Mouse (Mus musculus) MEL (cell line): ENCODE measurements around the gene Foxj3. TPM values are rescaled to one million over a fixed set of nuclear protein-coding genes. Genes with fewer than 3 reads are reported as not detected.
"Not testable (repeated sequence)": the region's sequence is repeated elsewhere in the genome, so short reads cannot be mapped to it uniquely, and the experiment has no call there.

Experiments
- DNase-seq: peaks from one replicate; pipeline ENCODE4 v3.0.0; 2011; ENCODE audit warnings: low read depth, low spot score
- H3K27ac ChIP-seq: 2 replicates; pipeline ENCODE4 v1.5.1; 2012; ENCODE audit warnings: low read depth, mild to moderate bottlenecking, control low read depth, low read length, moderate library complexity; ENCODE audit not compliant: control insufficient read depth
- H3K27me3 ChIP-seq, 2 experiments: fragments of 150-350 bp in 1 of 2; sonication (generic) in 1 of 2; 2 replicates each; pipeline ENCODE4 v1.6.1; 2012; ENCODE audit warnings: low read length in 2 of 2, mild to moderate bottlenecking in 2 of 2, improper control_type of control experiment in 1 of 2, moderate library complexity in 1 of 2; ENCODE audit not compliant: insufficient read depth in 2 of 2, control insufficient read depth in 1 of 2
- H3K36me3 ChIP-seq, 2 experiments: 2 replicates each; pipeline ENCODE4 v1.6.1; 2012 to 2014; ENCODE audit warnings: low read length in 2 of 2, improper control_type of control experiment in 1 of 2, inconsistent platforms in 1 of 2, mild to moderate bottlenecking in 1 of 2; ENCODE audit not compliant: insufficient read depth in 2 of 2, control insufficient read depth in 1 of 2
- H3K4me1 ChIP-seq, 2 experiments: fragments of 150-350 bp in 1 of 2; sonication (generic) in 1 of 2; 2 replicates each; pipeline ENCODE4 v1.6.1; 2012; ENCODE audit warnings: low read length in 2 of 2, improper control_type of control experiment in 1 of 2, mild to moderate bottlenecking in 1 of 2; ENCODE audit not compliant: insufficient read depth in 2 of 2, control insufficient read depth in 1 of 2
- H3K4me3 ChIP-seq, 2 experiments: fragments of 150-350 bp in 1 of 2; sonication (generic) in 1 of 2; 2 replicates each; pipeline ENCODE4 v1.5.1; 2012; ENCODE audit warnings: low read depth in 2 of 2, low read length in 2 of 2, mild to moderate bottlenecking in 2 of 2, moderate library complexity in 2 of 2, control low read depth in 1 of 2, improper control_type of control experiment in 1 of 2; ENCODE audit not compliant: control insufficient read depth in 1 of 2, insufficient read depth in 1 of 2
- H3K79me2 ChIP-seq: 2 replicates; pipeline ENCODE4 v1.6.1; 2012; ENCODE audit warnings: mild to moderate bottlenecking, low read length, moderate library complexity; ENCODE audit not compliant: control insufficient read depth, poor library complexity, insufficient read depth
- H3K9ac ChIP-seq: 2 replicates; pipeline ENCODE4 v1.6.1; 2012; ENCODE audit warnings: low read depth, mild to moderate bottlenecking, control low read depth, low read length, moderate library complexity; ENCODE audit not compliant: control insufficient read depth, poor library complexity, severe bottlenecking
- H3K9me3 ChIP-seq: fragments of 150-350 bp; sonication (generic); replicated peaks from 2 replicates; pipeline ENCODE4 v1.6.1; 2012; ENCODE audit warnings: mild to moderate bottlenecking, low read length, improper control_type of control experiment, moderate library complexity; ENCODE audit not compliant: insufficient read depth
- BHLHE40 ChIP-seq: IDR thresholded peaks from 2 replicates; pipeline ENCODE4 v1.6.1; 2012; ENCODE audit warnings: low read depth, mild to moderate bottlenecking, inconsistent platforms, low read length, improper control_type of control experiment, borderline replicate concordance
- CTCF ChIP-seq, 3 experiments: IDR thresholded peaks in 2 of 3; conservative IDR thresholded peaks in 1 of 3; 2 replicates each; pipeline ENCODE4 v1.5.1; 2011 to 2012; ENCODE audit warnings: low read length in 3 of 3, low read depth in 2 of 3, mild to moderate bottlenecking in 2 of 3, improper control_type of control experiment in 1 of 3, inconsistent platforms in 1 of 3, mixed read lengths in 1 of 3, moderate library complexity in 1 of 3; ENCODE audit not compliant: control insufficient read depth in 1 of 3, insufficient read depth in 1 of 3, poor library complexity in 1 of 3, severe bottlenecking in 1 of 3
- GATA1 ChIP-seq: IDR thresholded peaks from 2 replicates; pipeline ENCODE4 v1.6.1; 2011; ENCODE audit warnings: low read depth, low read length, improper control_type of control experiment
- HCFC1 ChIP-seq: IDR thresholded peaks from 2 replicates; pipeline ENCODE4 v1.6.1; 2012; ENCODE audit warnings: low read depth, mild to moderate bottlenecking, inconsistent platforms, low read length, improper control_type of control experiment, moderate library complexity
- KAT2A ChIP-seq: conservative IDR thresholded peaks from 2 replicates; pipeline ENCODE4 v1.6.1; 2012; ENCODE audit warnings: low read depth, low read length, improper control_type of control experiment, inconsistent platforms
- MAX ChIP-seq: IDR thresholded peaks from 2 replicates; pipeline ENCODE4 v1.6.1; 2011; ENCODE audit warnings: low read length, improper control_type of control experiment
- MEF2A ChIP-seq: IDR thresholded peaks from 2 replicates; pipeline ENCODE4 v1.6.1; 2014; ENCODE audit warnings: low read depth, mild to moderate bottlenecking, inconsistent platforms, low read length, improper control_type of control experiment; ENCODE audit not compliant: poor library complexity, insufficient replicate concordance, severe bottlenecking; ENCODE audit errors: extremely low read depth
- MXI1 ChIP-seq: IDR thresholded peaks from 2 replicates; pipeline ENCODE4 v1.6.1; 2011; ENCODE audit warnings: mild to moderate bottlenecking, low read depth, low read length, improper control_type of control experiment
- NELFE ChIP-seq: IDR thresholded peaks from 2 replicates; pipeline ENCODE4 v1.6.1; 2011; ENCODE audit warnings: low read depth, low read length, improper control_type of control experiment
- POLR2AphosphoS5 ChIP-seq: IDR thresholded peaks from 2 replicates; pipeline ENCODE4 v1.6.1; 2012; ENCODE audit warnings: low read depth, borderline replicate concordance, mild to moderate bottlenecking, inconsistent platforms, low read length, moderate library complexity, mixed read lengths
- RAD21 ChIP-seq: IDR thresholded peaks from 2 replicates; pipeline ENCODE4 v1.6.1; 2011; ENCODE audit warnings: mild to moderate bottlenecking, low read depth, low read length, improper control_type of control experiment
- SMC3 ChIP-seq: IDR thresholded peaks from 2 replicates; pipeline ENCODE4 v1.6.1; 2011; ENCODE audit warnings: low read depth, low read length, improper control_type of control experiment
- ZKSCAN1 ChIP-seq: IDR thresholded peaks from 2 replicates; pipeline ENCODE4 v1.6.1; 2012; ENCODE audit warnings: low read depth, mild to moderate bottlenecking, inconsistent platforms, low read length, improper control_type of control experiment, moderate library complexity
- polyA plus RNA-seq, 2 experiments: library from polyadenylated mRNA; stranded (reverse) in 1 of 2; unstranded in 1 of 2; fragments of >175 nt in 1 of 2; fragments of >200 nt in 1 of 2; gene quantifications; 2 replicates each; pipeline versions ENCODE4 v1.2.1 to v1.2.4; 2012; ENCODE audit warnings: low replicate concordance in 2 of 2, low read depth in 1 of 2; ENCODE audit not compliant: insufficient read length in 2 of 2, insufficient read depth in 1 of 2, missing spikeins in 1 of 2
- total RNA-seq: library from RNA; depleted of rRNA; stranded (reverse); fragments of 300-350 nt; gene quantifications from 2 replicates; pipeline ENCODE4 v1.2.3, GENCODE M21; 2012; rRNA removed

Foxj3 gene
- 11.0 and 11.7 TPM in 2 replicates for total RNA-seq
- polyA plus RNA-seq = 10 to 100 TPM in 1 of 2 experiments, not detected in 1; 27.0 TPM

- H3K9me3 ChIP-seq, H3K4me3 ChIP-seq, DNase-seq, H3K9ac ChIP-seq, H3K27me3 ChIP-seq, H3K27ac ChIP-seq: not testable (repeated sequence)
- H3K4me1 ChIP-seq = peaks cover 11 to 14% of the 10 kb centered on the region in 2 experiments
- H3K36me3 ChIP-seq = peaks cover 0 to 17% of the 10 kb centered on the region in 2 experiments; a peak in 2 of 4 replicates
- H3K79me2 ChIP-seq = peaks cover 24% of the 10 kb centered on the region
Measured at GRCm38 (mm10) chr4:119536615-119537014, at the start of gene Foxj3. TSS of gene Foxj3 (plus strand) at chr4:119537004.

GRCm38 (mm10) chr4:119489666-119490065 is 47.1 kb upstream of the Foxj3 start:
- no peaks in the 10 kb centered on the region for H3K27me3 ChIP-seq
- no peak overlapping the region for H3K27ac ChIP-seq
- no peak for DNase-seq
- no peaks in the 10 kb centered on the region for H3K36me3 ChIP-seq
- no peaks in the 10 kb centered on the region for H3K9me3 ChIP-seq
- no peaks in the 10 kb centered on the region for H3K79me2 ChIP-seq
- TF ChIP-seq BHLHE40 (no peak), NELFE (no peak)
- H3K9ac ChIP-seq = no peak overlapping the region
- H3K4me3 ChIP-seq = no peak overlapping the region
- no peaks in the 10 kb centered on the region for H3K4me1 ChIP-seq

GRCm38 (mm10) chr4:119490806-119491205 is 46.0 kb upstream of the Foxj3 start:
- Histone ChIP-seq H3K4me1 (no peaks in the 10 kb centered on the region), H3K79me2 (no peaks in the 10 kb centered on the region), H3K9ac (no peak overlapping the region), H3K4me3 (no peak overlapping the region), H3K36me3 (no peaks in the 10 kb centered on the region), H3K27ac (no peak overlapping the region), H3K9me3 (no peaks in the 10 kb centered on the region), H3K27me3 (no peaks in the 10 kb centered on the region)
- peak; percentile 26 for DNase-seq
- TF ChIP-seq MXI1 (no peak), CTCF (IDR thresholded peaks at IDR 0.05 in 2 of 3, conservative IDR thresholded peaks at IDR 0.05 in 1 of 3; ENCODE audit: control insufficient read depth in 1 of 3, insufficient read depth in 1 of 3, low read depth in 2 of 3, low read length in 3 of 3, poor library complexity in 1 of 3, severe bottlenecking in 1 of 3) (peak; percentile 16 to 41 (median 35); a peak in 3 of 6 replicates), SMC3 (peak; percentile 29; the same call in 1 of the 2 replicates), GATA1 (no peak), MEF2A (no peak), POLR2AphosphoS5 (no peak), MAX (no peak), RAD21 (peak; percentile 22), HCFC1 (no peak), BHLHE40 (no peak), KAT2A (no peak), ZKSCAN1 (no peak)
